In genomic region chr13:89387416-89387815, GRCm38 (mm10) we compare ENCODE assay signal across 11 mouse cellular contexts.
"Had no signal": no experiment of that assay in that cellular context is flagged by ENCODE, and none has a peak within 500 bp of the region (broad histone marks: within the 10 kb centered on the region; RNA-seq: fewer than 3 reads in every experiment).

No protein-coding gene starts in this region.

- ATAC-seq: liver, postnatal 0 days; lung, postnatal 0 days had no signal

- DNase-seq: kidney, adult 2 months; kidney, postnatal 25 days; layer of hippocampus, adult 9-11 months; left cerebral cortex, postnatal 4 days; liver, postnatal 0 days; lung, embryonic 14.5 days; midbrain, embryonic 14.5 days; thymus, adult 2 months; thymus, postnatal 14 days; thymus, postnatal 4 days had no signal
